Mouse (Mus musculus): ENCODE data around the gene Glis2.

The Glis2 gene

DNA sequence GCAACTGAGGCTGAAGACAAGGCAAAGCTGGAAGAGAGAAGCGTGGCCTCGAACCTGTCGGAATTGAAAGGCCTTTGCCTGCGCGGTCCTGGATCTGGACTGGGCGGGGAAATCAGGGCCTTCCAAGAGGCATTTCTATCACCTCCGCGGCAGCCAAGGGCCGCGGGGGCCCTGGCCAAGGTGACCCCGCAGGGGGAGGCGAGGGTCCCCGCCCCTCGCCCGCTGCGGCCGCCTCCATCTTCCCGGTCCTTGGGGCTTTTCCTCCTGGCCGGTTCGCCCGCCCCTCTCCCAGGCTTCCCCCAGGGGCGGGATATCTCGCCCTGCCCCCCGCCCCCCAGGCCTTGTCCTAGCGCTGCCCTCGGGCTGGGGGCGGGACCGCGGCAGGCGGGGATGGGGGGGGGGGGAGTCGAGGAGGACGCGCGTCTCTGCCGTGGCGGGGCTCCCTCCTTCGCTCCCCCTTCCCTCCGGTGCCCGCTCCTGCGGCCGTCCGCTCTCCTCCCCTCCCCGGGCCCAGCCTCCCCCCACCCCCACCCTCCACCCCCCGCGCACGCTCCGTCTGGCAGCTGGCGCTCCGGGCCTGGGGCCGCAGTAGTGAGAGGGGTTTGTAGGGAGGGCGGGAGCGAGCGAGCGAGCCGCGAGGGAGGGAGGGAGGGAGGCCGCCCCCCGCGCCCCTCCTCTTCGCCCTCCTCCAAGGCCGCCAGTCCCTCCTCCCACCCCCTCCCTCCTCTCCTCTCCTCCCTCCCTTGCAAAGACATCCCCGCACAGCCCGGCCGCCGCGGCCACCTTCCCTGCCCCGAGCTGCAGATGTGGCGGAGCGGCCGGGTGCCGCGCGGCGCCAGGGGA lies at the start of gene Glis2:
Gene Glis2, plus strand, starts transcription at position 743 of the 843 bp plus-strand sequence.
- ChIA-PET CTCF (interaction anchor here in 3 of 4 experiments (0.6 to 2.1 kb wide), 16 partner anchors 7 to 86 kb away, joined by 3 to 27 read pairs (median 4); partner anchors contain the start of gene Tfap4 (in 2 of the 3)), POLR2A (interaction anchor here (0.6 to 34.6 kb wide), 37 partner anchors 8 to 483 kb away, joined by 3 to 632 read pairs (median 5); partner anchors contain the start of genes Tfap4 (in 4 of the 4), Pam16 (in 2 of the 4), Ubald1 (in 2 of the 4) and Srl (in 1 of the 4))

DNA sequence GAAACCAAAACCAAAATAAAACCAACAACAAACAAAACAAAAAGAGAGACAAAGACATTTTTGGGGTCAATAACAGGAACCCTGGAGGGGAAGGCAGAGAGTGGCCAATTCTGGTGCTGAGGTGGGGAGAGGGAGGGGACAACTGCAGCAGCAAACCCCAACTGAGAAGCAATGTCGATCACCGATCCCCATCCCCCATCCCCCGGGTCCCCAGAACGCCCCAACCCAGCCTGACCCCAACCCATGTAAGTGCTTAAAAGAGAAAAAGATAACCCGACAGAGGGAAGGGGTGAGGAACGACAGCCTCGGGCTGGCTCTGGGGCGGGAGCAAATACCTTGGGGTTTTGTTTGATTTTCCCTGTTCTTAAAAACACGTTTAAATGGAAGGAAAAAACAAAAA lies 49.7 kb upstream of the Glis2 start:
- POLR2A ChIA-PET, result interaction anchor here in 3 of 4 experiments (0.8 to 2.1 kb wide), 9 partner anchors 12 to 335 kb away, joined by 3 to 28 read pairs (median 5); partner anchors contain the start of genes Pam16 (in 1 of the 3), Tfap4 (in 1 of the 3) and Ubald1 (in 1 of the 3)
- CTCF ChIA-PET, result interaction anchor here in 3 of 4 experiments (0.6 to 2.8 kb wide), 6 partner anchors 11 to 490 kb away, joined by 3 to 9 read pairs (median 4); partner anchors contain the start of gene Tfap4 (in 2 of the 3)

DNA sequence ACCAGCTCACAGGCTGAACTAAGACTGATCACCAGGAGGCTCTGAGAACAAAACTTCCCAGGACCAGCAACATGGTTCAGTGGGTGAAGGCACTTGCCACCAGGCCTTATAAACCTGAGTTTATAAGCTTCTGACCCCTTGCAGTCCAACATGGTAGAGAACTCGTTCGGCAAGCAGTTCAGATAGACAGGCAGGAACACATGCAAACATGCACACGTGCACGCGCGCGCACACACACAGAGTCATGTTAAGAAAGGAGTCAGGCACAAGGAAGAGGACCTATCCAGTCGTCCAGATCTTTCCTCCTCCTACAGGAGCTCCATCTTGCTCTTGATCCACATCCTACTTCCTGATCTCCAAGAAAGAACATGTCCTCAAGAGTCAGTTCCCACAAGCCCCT lies 47.7 kb upstream of the Glis2 start:
- POLR2A ChIA-PET, result interaction anchor here in 3 of 4 experiments (0.6 to 3.9 kb wide), 9 partner anchors 10 to 334 kb away, joined by 3 to 49 read pairs (median 3); partner anchors contain the start of genes Glis2 (in 1 of the 3), Tfap4 (in 1 of the 3) and Ubald1 (in 1 of the 3)
- CTCF ChIA-PET, result interaction anchor here in 2 of 4 experiments (1.0 to 2.8 kb wide), 3 partner anchors 13 to 61 kb away, joined by 3 to 9 read pairs (median 6); partner anchors contain the start of gene Tfap4 (in 1 of the 2)

DNA sequence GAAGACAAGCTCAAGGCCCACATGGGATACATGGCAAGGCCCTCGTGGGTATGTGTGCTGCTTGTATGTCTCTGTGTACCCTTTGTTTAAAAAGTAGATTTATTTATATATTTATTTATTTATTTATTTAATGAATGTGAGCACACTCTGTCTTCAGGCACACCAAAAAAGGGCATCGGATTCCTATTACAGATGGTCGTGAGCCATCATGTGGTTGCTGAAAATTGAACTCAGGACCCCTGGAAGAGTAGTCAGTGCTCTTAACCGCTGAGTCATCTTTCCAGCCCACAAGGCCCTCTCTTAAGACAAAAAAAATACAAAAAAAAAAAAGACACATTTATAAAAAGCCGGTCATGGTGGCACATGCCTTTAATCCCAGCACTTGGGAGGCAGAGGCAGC lies 46.9 kb upstream of the Glis2 start:
- ChIA-PET POLR2A (interaction anchor here in 3 of 4 experiments (0.6 to 3.9 kb wide), 9 partner anchors 10 to 333 kb away, joined by 3 to 49 read pairs (median 3); partner anchors contain the start of genes Glis2 (in 1 of the 3), Tfap4 (in 1 of the 3) and Ubald1 (in 1 of the 3)), CTCF (interaction anchor here in 1 of 4 experiments (1.0 to 1.3 kb wide), 2 partner anchors 13 to 56 kb away, joined by 3 to 6 read pairs; partner anchors contain the start of gene Tfap4)

DNA sequence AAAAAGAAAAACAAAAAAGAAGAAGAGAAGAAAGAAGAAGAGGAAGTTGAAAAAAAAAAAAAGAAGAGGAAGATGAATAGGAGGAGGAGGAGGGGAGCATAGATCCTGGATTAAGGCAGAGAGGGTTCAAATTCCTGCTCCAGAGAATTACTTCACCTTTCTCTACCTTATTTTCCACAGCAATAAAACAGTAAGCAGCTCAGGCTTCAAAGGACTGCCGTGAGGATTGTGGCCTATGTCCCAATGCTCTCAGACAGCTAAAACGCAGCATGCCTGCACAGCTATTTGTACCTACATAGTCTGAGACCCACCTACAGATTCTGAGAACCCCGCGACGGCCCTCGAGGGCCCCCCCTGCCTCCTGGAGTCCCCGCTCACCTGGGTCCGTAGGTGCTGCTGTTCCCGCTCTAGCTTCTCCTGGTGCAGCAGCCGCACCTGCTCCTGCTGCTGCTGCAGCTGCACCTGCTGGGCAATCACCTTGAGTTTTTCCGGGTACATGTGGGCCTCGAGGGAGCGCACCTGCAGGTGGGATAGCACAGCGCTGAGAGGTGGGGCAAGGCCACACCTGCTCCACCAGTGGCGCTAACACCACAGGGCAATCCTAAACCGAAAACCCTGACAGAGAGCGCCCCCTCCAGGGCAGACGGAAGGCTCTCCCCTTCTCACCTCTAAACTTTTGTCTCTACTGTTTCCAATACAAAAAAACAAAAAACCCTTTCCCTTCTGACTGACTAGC lies 45.4 kb upstream of the Glis2 start:
- ChIA-PET POLR2A (interaction anchor here (0.6 to 3.9 kb wide), 17 partner anchors 9 to 342 kb away, joined by 3 to 49 read pairs (median 3); partner anchors contain the start of gene Tfap4 (in 2 of the 4)), CTCF (interaction anchor here (0.5 to 2.2 kb wide), 32 partner anchors 9 to 310 kb away, joined by 3 to 24 read pairs (median 4); partner anchors contain the start of gene Tfap4 (in 3 of the 4))

GRCm38 (mm10) chr16:4551056-4551455 lies 43.5 kb upstream of the Glis2 start:
- POLR2A ChIA-PET, result interaction anchor here (0.8 to 22.9 kb wide), 15 partner anchors 9 to 283 kb away, joined by 3 to 632 read pairs (median 4); partner anchors contain the start of genes Tfap4 (in 3 of the 4), Srl (in 2 of the 4), Cdip1 (in 1 of the 4) and Glis2 (in 1 of the 4)

GRCm38 (mm10) chr16:4551885-4552284 lies 42.6 kb upstream of the Glis2 start:
- ChIA-PET CTCF (interaction anchor here (0.8 to 3.1 kb wide), 32 partner anchors 8 to 592 kb away, joined by 3 to 61 read pairs (median 6); partner anchors contain the start of genes Srl (in 2 of the 4) and Tfap4 (in 2 of the 4)), POLR2A (interaction anchor here (0.9 to 22.9 kb wide), 24 partner anchors 8 to 328 kb away, joined by 3 to 632 read pairs (median 5); partner anchors contain the start of genes Srl (in 2 of the 4), Tfap4 (in 2 of the 4), Cdip1 (in 1 of the 4) and Glis2 (in 1 of the 4))

More at GRCm38 (mm10) chr16:4551056-4551455, 43.5 kb upstream of the Glis2 start:
- CTCF ChIA-PET, result interaction anchor here (0.5 to 3.1 kb wide), 55 partner anchors 9 to 704 kb away, joined by 3 to 61 read pairs (median 5); partner anchors contain the start of genes Tfap4 (in 3 of the 4), Pam16 (in 2 of the 4), Srl (in 2 of the 4) and Cdip1 (in 1 of the 4)

- ChIA-PET POLR2A (interaction anchor here in 3 of 4 experiments (0.7 to 22.9 kb wide), 23 partner anchors 7 to 645 kb away, joined by 3 to 632 read pairs (median 5); partner anchors contain the start of genes Srl (in 2 of the 3), Glis2 (in 1 of the 3), Pam16 (in 1 of the 3) and Tfap4 (in 1 of the 3)), CTCF (interaction anchor here (0.6 to 3.1 kb wide), 22 partner anchors 7 to 360 kb away, joined by 3 to 61 read pairs (median 4); partner anchors contain the start of genes Srl (in 2 of the 4) and Tfap4 (in 2 of the 4))
Observed at GRCm38 (mm10) chr16:4552829-4553550, 41.5 kb upstream of the Glis2 start.

DNA sequence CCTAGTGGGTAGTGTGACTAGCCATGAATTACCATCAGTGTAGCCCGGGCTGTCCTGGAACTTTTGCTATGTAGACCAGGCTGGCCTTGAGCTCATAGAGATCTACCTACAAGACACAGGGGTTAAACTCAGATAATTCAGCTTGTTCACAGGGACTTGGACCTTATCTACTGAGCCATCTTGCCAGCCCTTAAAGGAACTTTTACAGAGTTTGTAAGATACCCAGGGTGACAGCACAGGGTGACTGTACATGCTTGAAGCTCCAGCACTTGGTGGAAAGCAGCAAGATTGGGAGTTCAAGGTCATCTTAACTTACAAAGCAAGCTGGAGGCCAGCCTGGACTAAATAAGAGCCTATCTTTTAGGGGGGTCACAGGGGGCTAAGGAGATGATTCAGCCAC lies 39.0 kb upstream of the Glis2 start:
- ChIA-PET POLR2A (interaction anchor here in 3 of 4 experiments (0.6 to 22.9 kb wide), 15 partner anchors 7 to 325 kb away, joined by 3 to 632 read pairs (median 6); partner anchors contain the start of genes Srl (in 3 of the 3), Glis2 (in 1 of the 3), Pam16 (in 1 of the 3) and Ubald1 (in 1 of the 3)), CTCF (interaction anchor here in 3 of 4 experiments (0.6 to 2.8 kb wide), 11 partner anchors 10 to 239 kb away, joined by 3 to 11 read pairs (median 4); partner anchors contain the start of gene Srl (in 1 of the 3))

- ChIA-PET POLR2A (interaction anchor here (0.5 to 22.9 kb wide), 39 partner anchors 8 to 685 kb away, joined by 3 to 632 read pairs (median 4); partner anchors contain the start of genes Pam16 (in 2 of the 4), Srl (in 2 of the 4), Ubald1 (in 2 of the 4) and 1700037C18Rik (in 1 of the 4)), CTCF (interaction anchor here (0.5 to 5.4 kb wide), 9 partner anchors 15 to 110 kb away, joined by 3 to 63 read pairs (median 7); partner anchors contain the start of genes Glis2 (in 1 of the 4) and Srl (in 1 of the 4))
Observed at GRCm38 (mm10) chr16:4557085-4557484, 37.4 kb upstream of the Glis2 start.

- ChIA-PET POLR2A (interaction anchor here (0.6 to 22.9 kb wide), 87 partner anchors 9 to 710 kb away, joined by 3 to 632 read pairs (median 6); partner anchors contain the start of genes Pam16 (in 4 of the 4), Srl (in 3 of the 4), Ubald1 (in 3 of the 4) and Glis2 (in 2 of the 4)), CTCF (interaction anchor here (0.7 to 5.4 kb wide), 20 partner anchors 9 to 109 kb away, joined by 3 to 63 read pairs (median 7); partner anchors contain the start of gene Srl (in 3 of the 4))
Observed at GRCm38 (mm10) chr16:4557949-4558348, 36.6 kb upstream of the Glis2 start.

GRCm38 (mm10) chr16:4558384-4558979 lies 36.0 kb upstream of the Glis2 start:
- CTCF ChIA-PET, result interaction anchor here (0.6 to 5.4 kb wide), 26 partner anchors 7 to 1922 kb away, joined by 3 to 63 read pairs (median 7); partner anchors contain the start of genes Srl (in 3 of the 4) and Pam16 (in 1 of the 4)

GRCm38 (mm10) chr16:4558980-4559631 lies 35.4 kb upstream of the Glis2 start:
- POLR2A ChIA-PET, result interaction anchor here (0.6 to 22.9 kb wide), 111 partner anchors 7 to 712 kb away, joined by 3 to 632 read pairs (median 5); partner anchors contain the start of genes Pam16 (in 4 of the 4), Srl (in 4 of the 4), Ubald1 (in 3 of the 4) and Coro7 (in 2 of the 4)
- CTCF ChIA-PET, result interaction anchor here (0.6 to 5.4 kb wide), 68 partner anchors 7 to 1921 kb away, joined by 3 to 63 read pairs (median 5); partner anchors contain the start of genes Srl (in 3 of the 4), Cdip1 (in 1 of the 4), Hmox2 (in 1 of the 4) and Pam16 (in 1 of the 4)

More at GRCm38 (mm10) chr16:4558384-4558979, 36.0 kb upstream of the Glis2 start:
- POLR2A ChIA-PET, result interaction anchor here (0.6 to 22.9 kb wide), 98 partner anchors 7 to 711 kb away, joined by 3 to 632 read pairs (median 5); partner anchors contain the start of genes Pam16 (in 4 of the 4), Srl (in 4 of the 4), Ubald1 (in 3 of the 4) and Coro7 (in 2 of the 4)

DNA sequence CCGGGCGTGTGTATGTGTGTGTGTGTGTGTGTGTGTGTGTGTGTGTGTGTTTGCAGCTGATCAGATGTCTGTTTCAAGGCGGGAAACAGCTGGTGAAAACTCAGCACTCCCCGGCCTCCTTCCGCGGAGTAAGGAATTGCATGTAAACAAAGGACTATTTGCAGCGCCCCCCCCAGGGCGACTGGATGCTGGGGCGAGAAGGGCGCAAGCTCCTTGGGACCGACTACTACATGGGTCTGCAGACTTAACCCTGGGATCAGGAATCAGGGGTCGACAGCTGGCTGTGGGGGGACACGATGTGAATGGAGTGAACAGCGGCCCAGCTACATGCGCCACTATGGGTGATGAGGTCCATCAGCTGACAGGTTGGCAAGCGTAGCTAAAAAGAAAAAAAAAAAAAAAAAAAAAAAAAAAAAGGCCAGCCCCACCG lies 34.8 kb upstream of the Glis2 start, which contains the start of gene Tfap4:
Gene Tfap4, minus strand, starts transcription at position 140 of the 430 bp plus-strand sequence.
- ChIA-PET POLR2A (interaction anchor here (0.6 to 22.9 kb wide), 91 partner anchors 8 to 712 kb away, joined by 3 to 632 read pairs (median 6); partner anchors contain the start of genes Pam16 (in 4 of the 4), Srl (in 3 of the 4), Ubald1 (in 3 of the 4) and Coro7 (in 2 of the 4)), CTCF (interaction anchor here (0.6 to 5.4 kb wide), 80 partner anchors 8 to 825 kb away, joined by 3 to 63 read pairs (median 5); partner anchors contain the start of genes Srl (in 3 of the 4), Cdip1 (in 1 of the 4), Glis2 (in 1 of the 4) and Hmox2 (in 1 of the 4))
